Mouse (Mus musculus) myocyte (in vitro differentiated cells): ENCODE measurements around the gene Cfap97.

Source experiments
- CEBPB ChIP-seq: IDR thresholded peaks from 2 replicates; pipeline ENCODE4 v1.6.1; 2011; ENCODE audit warnings: mild to moderate bottlenecking, moderate library complexity; ENCODE audit not compliant: poor library complexity, insufficient read depth, severe bottlenecking
- E2F4 ChIP-seq: IDR thresholded peaks from one replicate; pipeline ENCODE4 v1.6.1; 2011; ENCODE audit warnings: mild to moderate bottlenecking, control low read depth, moderate library complexity; ENCODE audit not compliant: insufficient read depth
- MAX ChIP-seq: IDR thresholded peaks from one replicate; pipeline ENCODE4 v1.6.1; 2011; ENCODE audit warnings: low read depth, mild to moderate bottlenecking, control low read depth
- MYOD1 ChIP-seq, 3 experiments: IDR thresholded peaks; one replicate each; pipeline ENCODE4 v1.6.1; 2011; ENCODE audit warnings: control low read depth in 2 of 3, low read depth in 2 of 3, mild to moderate bottlenecking in 2 of 3, moderate library complexity in 1 of 3; ENCODE audit not compliant: insufficient read length in 2 of 3, control insufficient read depth in 1 of 3
- MYOG ChIP-seq, 3 experiments: IDR thresholded peaks; one replicate each; pipeline ENCODE4 v1.6.1; 2011; ENCODE audit warnings: control low read depth in 2 of 3, low read depth in 2 of 3, mild to moderate bottlenecking in 2 of 3; ENCODE audit not compliant: insufficient read length in 2 of 3, control insufficient read depth in 1 of 3, insufficient read depth in 1 of 3
- POLR2A ChIP-seq: IDR thresholded peaks from one replicate; pipeline ENCODE4 v1.6.1; 2011; ENCODE audit warnings: low read depth, mild to moderate bottlenecking, control low read depth, moderate library complexity; ENCODE audit not compliant: insufficient read length
- POLR2AphosphoS2 ChIP-seq: IDR thresholded peaks from one replicate; pipeline ENCODE4 v1.6.1; 2011; ENCODE audit warnings: low read depth, control low read depth; ENCODE audit not compliant: insufficient read length
- SRF ChIP-seq: IDR thresholded peaks from one replicate; pipeline ENCODE4 v1.6.1; 2011; ENCODE audit warnings: low read depth; ENCODE audit not compliant: control insufficient read depth, insufficient read length
- TCF12 ChIP-seq: IDR thresholded peaks from one replicate; pipeline ENCODE4 v1.6.1; 2011; ENCODE audit warnings: mild to moderate bottlenecking, control low read depth; ENCODE audit not compliant: poor library complexity, insufficient read depth, severe bottlenecking
- USF1 ChIP-seq: IDR thresholded peaks from one replicate; pipeline ENCODE4 v1.6.1; 2011; ENCODE audit warnings: low read depth, mild to moderate bottlenecking, control low read depth, moderate library complexity

- no peak for TF ChIP-seq TCF12
- peak; percentile 95 for TF ChIP-seq POLR2A
- no peak for TF ChIP-seq USF1
- peak in 1 of 3 experiments; percentile 3 for TF ChIP-seq MYOG (IDR thresholded peaks at IDR 0.05; ENCODE audit: control insufficient read depth in 1 of 3, insufficient read depth in 1 of 3, insufficient read length in 2 of 3, low read depth in 2 of 3)
- no peak for TF ChIP-seq CEBPB
- no peak for TF ChIP-seq MAX
- peak; percentile 98 for TF ChIP-seq POLR2AphosphoS2
- peak; percentile 6 for TF ChIP-seq E2F4
- TF ChIP-seq MYOD1 (IDR thresholded peaks at IDR 0.05; ENCODE audit: control insufficient read depth in 1 of 3, insufficient read length in 2 of 3, low read depth in 2 of 3): peak in 1 of 3 experiments; percentile 37
- no peak for TF ChIP-seq SRF
Measured at GRCm38 (mm10) chr8:46162953-46163869, 11.6 kb downstream of the Cfap97 start.
